Mouse (Mus musculus) mature B cell (primary cell): ENCODE measurements around the gene Nr1h3.

Source experiments
- in situ Hi-C: fragments of 300-500 bp; cut with MboI; formaldehyde crosslinking; loops from 2 replicates; pipeline ENCODE4 v1.14.3; 2019

Gene Nr1h3

GRCm38 (mm10) chr2:91139764-91140163, 62.9 kb downstream of the Nr1h3 start:
- in situ Hi-C loops: no loop called here

DNA sequence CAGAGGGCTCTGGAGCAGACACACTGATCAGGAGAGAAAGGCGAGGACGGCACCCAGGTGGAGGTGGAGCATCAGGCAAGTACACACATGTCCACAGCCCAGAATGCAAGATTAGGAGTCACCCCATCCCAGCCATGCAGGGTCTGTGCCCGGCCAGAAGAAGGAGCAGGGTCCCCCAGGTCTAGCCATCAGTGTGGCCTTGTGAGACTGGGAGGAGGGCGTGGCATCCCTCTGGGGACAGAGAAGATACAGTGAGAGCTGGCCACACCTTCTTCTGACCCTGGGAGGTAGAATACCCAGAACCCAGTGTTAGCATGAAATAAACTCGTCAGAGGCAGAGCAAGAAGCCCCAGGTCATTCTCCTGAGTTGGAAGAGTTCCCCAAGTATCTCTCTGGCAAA, 63.3 kb downstream of the Nr1h3 start:
- in situ Hi-C loops: no loop called here

DNA sequence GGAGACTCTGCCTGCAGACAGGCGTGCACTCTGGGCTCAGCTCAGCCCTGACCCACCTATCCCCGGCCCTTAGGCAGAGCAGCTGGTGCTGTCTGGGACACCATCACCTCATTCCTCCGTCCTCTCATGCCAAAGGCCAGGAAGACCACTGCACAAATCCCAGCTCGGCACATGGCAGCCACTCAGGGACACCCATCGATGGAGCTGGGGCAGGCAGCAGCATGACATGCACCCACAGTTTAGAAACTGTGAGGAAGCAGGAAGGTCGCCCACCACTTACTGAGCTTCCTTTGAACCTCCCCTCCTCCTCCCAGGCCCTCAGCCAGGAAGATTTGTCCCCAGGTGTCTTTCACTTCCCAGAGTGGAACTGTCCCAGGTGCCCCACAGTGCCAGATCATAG, 65.2 kb downstream of the Nr1h3 start:
- in situ Hi-C loops: no loop called here

- in situ Hi-C loops: no loop called here
Observed at GRCm38 (mm10) chr2:91136513-91137412, 65.9 kb downstream of the Nr1h3 start.
